Mouse (Mus musculus): ENCODE measurements at regions not wholly inside any gene's neighbourhood (a gene's known extent, or its start where the extent isn't known, plus 50 kb on each side); places are given as distances from the start of the nearest gene placed in this dataset.

- DNase-seq (ENCODE audit: low spot score): no peak
Measured at GRCm38 (mm10) chr2:117021787-117022186, 99.4 kb upstream of the Spred1 start.

GRCm38 (mm10) chr2:117023436-117023835 lies 97.7 kb upstream of the Spred1 start:
- no peak for DNase-seq (ENCODE audit: low spot score)

- DNase-seq (ENCODE audit: low spot score): no peak
Measured at GRCm38 (mm10) chr2:117027071-117027470, 94.1 kb upstream of the Spred1 start.

- no peak for DNase-seq (ENCODE audit: low spot score)
Measured at GRCm38 (mm10) chr2:117028771-117029170, 92.4 kb upstream of the Spred1 start.

- DNase-seq (ENCODE audit: low spot score): no peak
Measured at GRCm38 (mm10) chr2:117036197-117036872, 84.8 kb upstream of the Spred1 start.

- no peak for DNase-seq (ENCODE audit: low spot score)
Measured at GRCm38 (mm10) chr2:117040211-117040610, 81.0 kb upstream of the Spred1 start.

- DNase-seq (ENCODE audit: low spot score): no peak
Measured at GRCm38 (mm10) chr2:117043831-117044230, 77.3 kb upstream of the Spred1 start.

GRCm38 (mm10) chr2:117048290-117048730 lies 72.9 kb upstream of the Spred1 start:
- no peak for DNase-seq (ENCODE audit: low spot score)

GRCm38 (mm10) chr2:117050061-117050460 lies 71.1 kb upstream of the Spred1 start:
- no peak for DNase-seq (ENCODE audit: low spot score)

GRCm38 (mm10) chr2:117064126-117064525 lies 57.0 kb upstream of the Spred1 start:
- no peak for DNase-seq (ENCODE audit: low spot score)

GRCm38 (mm10) chr2:117070348-117070747 lies 50.8 kb upstream of the Spred1 start:
- DNase-seq (ENCODE audit: low spot score): no peak

- no peak for DNase-seq (ENCODE audit: low spot score)
Measured at GRCm38 (mm10) chr2:117071098-117071497, 50.1 kb upstream of the Spred1 start.
